Mouse (Mus musculus) embryonic facial prominence, embryonic 11.5 days (tissue): Measurements from ENCODE around the gene Mapk8ip2. TPM values are rescaled to one million over a fixed set of nuclear protein-coding genes. Genes with fewer than 3 reads are reported as not detected.

Experiments used
- ATAC-seq: fragments of 200-750 bp; cut with Nextera tagmentation; replicated peaks from 2 replicates; pipeline ENCODE4 v1.8.0; 2017; ENCODE audit warnings: low read depth; ENCODE audit not compliant: insufficient number of reproducible peaks, low FRiP score, low TSS enrichment
- DNase-seq: peaks from one replicate; pipeline ENCODE4 v3.0.0-alpha.2; 2015; ENCODE audit warnings: low spot score
- H3K27ac ChIP-seq: fragments of 300-500 bp; sonication (generic); replicated peaks from 2 replicates; pipeline ENCODE4 v1.5.1; 2014; ENCODE audit warnings: mild to moderate bottlenecking, low read depth, low read length, control low read depth
- H3K27me3 ChIP-seq: fragments of 300-500 bp; sonication (generic); 2 replicates; pipeline ENCODE4 v1.6.1; 2014; ENCODE audit warnings: mild to moderate bottlenecking, low read length, moderate library complexity, mixed read lengths; ENCODE audit not compliant: control insufficient read depth, insufficient read depth
- H3K36me3 ChIP-seq: fragments of 300-500 bp; sonication (generic); replicated peaks from 2 replicates; pipeline ENCODE4 v1.6.1; 2014; ENCODE audit warnings: low read depth, mild to moderate bottlenecking, low read length, moderate library complexity, mixed read lengths; ENCODE audit not compliant: control insufficient read depth, insufficient read depth
- H3K4me1 ChIP-seq: fragments of 300-500 bp; sonication (generic); 2 replicates; pipeline ENCODE4 v1.6.1; 2014; ENCODE audit warnings: low read length, mixed read lengths; ENCODE audit not compliant: control insufficient read depth, insufficient read depth
- H3K4me2 ChIP-seq: fragments of 300-500 bp; sonication (generic); 2 replicates; pipeline ENCODE4 v1.6.1; 2014; ENCODE audit warnings: low read depth, mild to moderate bottlenecking, control low read depth, low read length, moderate library complexity
- H3K4me3 ChIP-seq: fragments of 300-500 bp; sonication (generic); 2 replicates; pipeline ENCODE4 v1.5.1; 2014; ENCODE audit warnings: low read depth, low read length, control low read depth
- H3K9ac ChIP-seq: fragments of 300-500 bp; sonication (generic); replicated peaks from 2 replicates; pipeline ENCODE4 v1.6.1; 2014; ENCODE audit warnings: mild to moderate bottlenecking, control low read depth, low read length
- H3K9me3 ChIP-seq: fragments of 300-500 bp; sonication (generic); replicated peaks from 2 replicates; pipeline ENCODE4 v1.6.1; 2016; ENCODE audit warnings: mild to moderate bottlenecking, low read length, inconsistent platforms, mixed read lengths; ENCODE audit not compliant: control insufficient read depth
- WGBS: fragments of 180-500 bp; shearing (Covaris S2); extraction: QIAGEN DNeasy Blood & Tissue Kit; methylation state at CpG from one replicate; pipeline ENCODE4 v1.1.7; 2014; 5-methylcytosine and 5-hydroxymethylcytosine counted together
- polyA plus RNA-seq: library from polyadenylated mRNA; unstranded; fragments of >200 nt; fragmentation: Nextera tagmentation; extraction: Ambion mirVana; gene quantifications from 2 replicates; pipeline ENCODE4 v1.2.1, GENCODE M21; 2014

Gene Mapk8ip2
- polyA plus RNA-seq, 1 experiment from 2014 or later, result 5.4 TPM

- WGBS, result 93% methylated on average over 4 of the region's 4 CpGs
- H3K4me1 ChIP-seq, result no peaks in the 10 kb centered on the region
- H3K9ac ChIP-seq, result no peak overlapping the region
- no peak overlapping the region for H3K4me3 ChIP-seq
- DNase-seq, result no peak
- no peak for ATAC-seq
- no peaks in the 10 kb centered on the region for H3K9me3 ChIP-seq
- no peak overlapping the region for H3K4me2 ChIP-seq
- no peaks in the 10 kb centered on the region for H3K36me3 ChIP-seq
- H3K27me3 ChIP-seq, result no peaks in the 10 kb centered on the region
- no peak overlapping the region for H3K27ac ChIP-seq
Observed at GRCm38 (mm10) chr15:89471476-89471875, 17.8 kb downstream of the Mapk8ip2 start.

GRCm38 (mm10) chr15:89473370-89473769 lies 19.7 kb downstream of the Mapk8ip2 start:
- Histone ChIP-seq H3K36me3 (no peaks in the 10 kb centered on the region), H3K9ac (no peak overlapping the region), H3K27ac (no peak overlapping the region), H3K4me2 (no peak overlapping the region), H3K9me3 (no peaks in the 10 kb centered on the region), H3K4me1 (no peaks in the 10 kb centered on the region), H3K27me3 (no peaks in the 10 kb centered on the region), H3K4me3 (no peak overlapping the region)
- WGBS, result 81% methylated on average over 9 of the region's 9 CpGs
- DNase-seq (no peak), ATAC-seq (no peak)

- Histone ChIP-seq H3K27me3 (no peaks in the 10 kb centered on the region), H3K27ac (no peak overlapping the region), H3K36me3 (no peaks in the 10 kb centered on the region), H3K4me1 (no peaks in the 10 kb centered on the region), H3K4me3 (no peak overlapping the region), H3K9ac (no peak overlapping the region), H3K9me3 (no peaks in the 10 kb centered on the region), H3K4me2 (no peak overlapping the region)
- ATAC-seq (no peak), DNase-seq (no peak)
- 92% methylated on average over 8 of the region's 8 CpGs for WGBS
Observed at GRCm38 (mm10) chr15:89473921-89474320, 20.2 kb downstream of the Mapk8ip2 start.

GRCm38 (mm10) chr15:89474596-89475292 lies 21.0 kb downstream of the Mapk8ip2 start:
- Histone ChIP-seq H3K4me2 (no peak overlapping the region), H3K27me3 (no peaks in the 10 kb centered on the region), H3K4me1 (no peaks in the 10 kb centered on the region), H3K9ac (no peak overlapping the region), H3K4me3 (no peak overlapping the region), H3K36me3 (no peaks in the 10 kb centered on the region), H3K27ac (no peak overlapping the region), H3K9me3 (no peaks in the 10 kb centered on the region)
- ATAC-seq (no peak), DNase-seq (no peak)
- 90% methylated on average over 19 of the region's 19 CpGs for WGBS

GRCm38 (mm10) chr15:89475293-89475600 lies 21.5 kb downstream of the Mapk8ip2 start:
- Histone ChIP-seq H3K36me3 (no peaks in the 10 kb centered on the region), H3K9ac (no peak overlapping the region), H3K4me3 (no peak overlapping the region; the same call in 1 of the 2 replicates), H3K4me2 (no peak overlapping the region; the same call in 1 of the 2 replicates), H3K27ac (no peak overlapping the region), H3K9me3 (no peaks in the 10 kb centered on the region), H3K4me1 (no peaks in the 10 kb centered on the region), H3K27me3 (no peaks in the 10 kb centered on the region)
- 80% methylated on average over 7 of the region's 7 CpGs for WGBS
- DNase-seq, result no peak
- ATAC-seq, result no peak

GRCm38 (mm10) chr15:89475611-89476474 lies 22.1 kb downstream of the Mapk8ip2 start:
- 9% methylated on average over 44 of the region's 44 CpGs for WGBS
- ATAC-seq, result peak; percentile 96
- peak overlapping the region; percentile 57 for H3K4me3 ChIP-seq
- H3K9ac ChIP-seq, result peak overlapping the region; percentile 56
- peak; percentile 93 for DNase-seq
- H3K9me3 ChIP-seq, result no peaks in the 10 kb centered on the region
- H3K36me3 ChIP-seq, result no peaks in the 10 kb centered on the region
- H3K27ac ChIP-seq, result 0 out of 2 replicates have a peak overlapping the region, but pooled peaks have one; percentile 36
- H3K27me3 ChIP-seq, result no peaks in the 10 kb centered on the region
- H3K4me1 ChIP-seq, result no peaks in the 10 kb centered on the region
- H3K4me2 ChIP-seq, result peak overlapping the region; percentile 65

- no peaks in the 10 kb centered on the region for H3K27me3 ChIP-seq
- no peaks in the 10 kb centered on the region for H3K4me1 ChIP-seq
- peak overlapping the region; percentile 65 for H3K4me2 ChIP-seq
- no peak for ATAC-seq
- peak overlapping the region; percentile 57 for H3K4me3 ChIP-seq
- H3K9ac ChIP-seq, result peak overlapping the region; percentile 56
- H3K36me3 ChIP-seq, result no peaks in the 10 kb centered on the region
- H3K27ac ChIP-seq, result 0 out of 2 replicates have a peak overlapping the region, but pooled peaks have one; percentile 36
- no peak for DNase-seq
- WGBS, result 12% methylated on average over 5 of the region's 5 CpGs
- no peaks in the 10 kb centered on the region for H3K9me3 ChIP-seq
Observed at GRCm38 (mm10) chr15:89476475-89476815, 22.7 kb downstream of the Mapk8ip2 start.

GRCm38 (mm10) chr15:89477091-89477491 lies 23.4 kb downstream of the Mapk8ip2 start, which contains the start of gene Arsa:
TSS of gene Arsa (minus strand) at chr15:89477425.
- Histone ChIP-seq H3K4me2 (peak within 1 kb of the TSS; percentile 65), H3K36me3 (no peaks in the 10 kb centered on the region), H3K4me3 (peak within 1 kb of the TSS; percentile 57), H3K27ac (0 out of 2 replicates have a peak within 1 kb of the TSS, but pooled peaks have one; percentile 36), H3K27me3 (no peaks in the 10 kb centered on the region), H3K9me3 (no peaks in the 10 kb centered on the region), H3K9ac (peak within 1 kb of the TSS; percentile 56), H3K4me1 (no peaks in the 10 kb centered on the region)
- DNase-seq (no peak), ATAC-seq (no peak)
- WGBS, result 32% methylated on average over 9 of the region's 9 CpGs
